Mouse (Mus musculus) kidney, adult 2 months (tissue): ENCODE data around the gene Ctc1. TPM values are rescaled to one million over a fixed set of nuclear protein-coding genes. Genes with fewer than 3 reads are reported as not detected.

Source experiments
- DNase-seq: peaks from one replicate; pipeline ENCODE4 v3.0.0; 2021
- H3K27ac ChIP-seq: fragments of 200-500 bp; 2 replicates; pipeline ENCODE4 v1.5.1; 2012; ENCODE audit warnings: low read depth, low read length, control low read depth, inconsistent platforms; ENCODE audit not compliant: insufficient read depth
- H3K27me3 ChIP-seq: fragments of 200-500 bp; replicated peaks from 2 replicates; pipeline ENCODE4 v1.6.1; 2012; ENCODE audit warnings: mild to moderate bottlenecking, moderate library complexity, low read length, inconsistent platforms; ENCODE audit not compliant: control insufficient read depth, insufficient read depth
- H3K36me3 ChIP-seq: fragments of 200-500 bp; 2 replicates; pipeline ENCODE4 v1.6.1; 2012; ENCODE audit warnings: mild to moderate bottlenecking, moderate library complexity, low read length, inconsistent platforms; ENCODE audit not compliant: control insufficient read depth, insufficient read depth
- H3K4me1 ChIP-seq: fragments of 200-500 bp; 2 replicates; pipeline ENCODE4 v1.6.1; 2011; ENCODE audit warnings: low read length; ENCODE audit not compliant: control insufficient read depth, insufficient read depth
- H3K4me3 ChIP-seq: fragments of 200-500 bp; 2 replicates; pipeline ENCODE4 v1.5.1; 2011; ENCODE audit warnings: mild to moderate bottlenecking, low read depth, low read length, control low read depth; ENCODE audit not compliant: insufficient read depth
- CTCF ChIP-seq: fragments of 200-500 bp; conservative IDR thresholded peaks from 2 replicates; pipeline ENCODE4 v1.5.1; 2011; ENCODE audit warnings: low read depth, mild to moderate bottlenecking, control low read depth, low read length, moderate library complexity, mixed read lengths; ENCODE audit not compliant: insufficient read depth, insufficient read length
- POLR2A ChIP-seq: fragments of 200-500 bp; IDR thresholded peaks from one replicate; pipeline ENCODE4 v1.6.1; 2011; ENCODE audit warnings: low read depth, low read length, control low read depth
- WGBS: fragments of 180-500 bp; shearing (Covaris S2); methylation state at CpG from one replicate; pipeline ENCODE4 v1.1.7; 2018; 5-methylcytosine and 5-hydroxymethylcytosine counted together
- polyA plus RNA-seq: library from polyadenylated mRNA; depleted of rRNA; stranded (reverse); fragments of >200 nt; gene quantifications from 2 replicates; pipeline ENCODE4 v1.2.3, GENCODE M21; 2012

The Ctc1 gene
- polyA plus RNA-seq, 1 experiment = 30.1 TPM

GRCm38 (mm10) chr11:69050748-69051147 is 35.0 kb downstream of the Ctc1 start:
- no peaks in the 10 kb centered on the region; the same call in 1 of the 2 replicates for H3K4me1 ChIP-seq
- DNase-seq = no peak
- TF ChIP-seq POLR2A (no peak), CTCF (no peak)
- no peak overlapping the region for H3K4me3 ChIP-seq
- no peak overlapping the region for H3K27ac ChIP-seq
- 90% methylated on average over 8 of the region's 8 CpGs for WGBS
- no peaks in the 10 kb centered on the region for H3K27me3 ChIP-seq
- no peaks in the 10 kb centered on the region for H3K36me3 ChIP-seq

GRCm38 (mm10) chr11:69051771-69052170 is 36.1 kb downstream of the Ctc1 start:
- no peak for TF ChIP-seq CTCF
- TF ChIP-seq POLR2A = no peak
- 89% methylated on average over 4 of the region's 4 CpGs for WGBS
- H3K36me3 ChIP-seq = no peaks in the 10 kb centered on the region

GRCm38 (mm10) chr11:69052824-69053421 is 37.2 kb downstream of the Ctc1 start:
- no peaks in the 10 kb centered on the region for H3K36me3 ChIP-seq
- TF ChIP-seq CTCF = no peak
- no peak for TF ChIP-seq POLR2A
- no peak overlapping the region for H3K4me3 ChIP-seq
- DNase-seq = no peak
- no peaks in the 10 kb centered on the region for H3K27me3 ChIP-seq
- H3K4me1 ChIP-seq = no peaks in the 10 kb centered on the region
- no peak overlapping the region for H3K27ac ChIP-seq
- WGBS = 75% methylated on average over 2 of the region's 2 CpGs

More at GRCm38 (mm10) chr11:69051771-69052170, 36.1 kb downstream of the Ctc1 start:
- Histone ChIP-seq H3K27ac (no peak overlapping the region), H3K4me3 (no peak overlapping the region), H3K27me3 (no peaks in the 10 kb centered on the region), H3K4me1 (no peaks in the 10 kb centered on the region)
- DNase-seq = no peak

GRCm38 (mm10) chr11:69053848-69054247 is 38.1 kb downstream of the Ctc1 start:
- WGBS = 57% methylated on average over 3 of the region's 3 CpGs
- Histone ChIP-seq H3K4me1 (no peaks in the 10 kb centered on the region), H3K4me3 (no peak overlapping the region), H3K36me3 (no peaks in the 10 kb centered on the region), H3K27me3 (no peaks in the 10 kb centered on the region), H3K27ac (no peak overlapping the region)
- no peak for DNase-seq
- no peak for TF ChIP-seq POLR2A
- TF ChIP-seq CTCF = no peak

GRCm38 (mm10) chr11:69058265-69058664 is 42.6 kb downstream of the Ctc1 start:
- peak overlapping the region; percentile 79; the same call in 1 of the 2 replicates for H3K4me3 ChIP-seq
- no peak for DNase-seq
- no peak overlapping the region; the same call in 1 of the 2 replicates for H3K27ac ChIP-seq
- peaks cover 4% of the 10 kb centered on the region for H3K4me1 ChIP-seq
- TF ChIP-seq POLR2A = no peak
- no peak for TF ChIP-seq CTCF
- H3K27me3 ChIP-seq = no peaks in the 10 kb centered on the region
- 58% methylated on average over 2 of the region's 2 CpGs for WGBS
- H3K36me3 ChIP-seq = no peaks in the 10 kb centered on the region

- peak overlapping the region; percentile 79 for H3K4me3 ChIP-seq
Measured at GRCm38 (mm10) chr11:69058729-69059356, 43.1 kb downstream of the Ctc1 start.

GRCm38 (mm10) chr11:69059357-69059974 is 43.8 kb downstream of the Ctc1 start, which contains the start of gene Borcs6:
TSS of gene Borcs6 (plus strand) at chr11:69059717.
- Histone ChIP-seq H3K27me3 (no peaks in the 10 kb centered on the region), H3K4me1 (peaks cover 10% of the 10 kb centered on the region), H3K36me3 (no peaks in the 10 kb centered on the region), H3K4me3 (peak within 1 kb of the TSS; percentile 79), H3K27ac (peak within 1 kb of the TSS; percentile 85)
- DNase-seq = peak; percentile 99
- under 1% methylated on average over 64 of the region's 64 CpGs for WGBS
- TF ChIP-seq CTCF (no peak), POLR2A (peak; percentile 57)

More at GRCm38 (mm10) chr11:69058729-69059356, 43.1 kb downstream of the Ctc1 start:
- H3K27ac ChIP-seq = peak overlapping the region; percentile 85
- peaks cover 4% of the 10 kb centered on the region for H3K4me1 ChIP-seq
- H3K36me3 ChIP-seq = no peaks in the 10 kb centered on the region
- no peak for TF ChIP-seq CTCF
- no peak for TF ChIP-seq POLR2A
- H3K27me3 ChIP-seq = no peaks in the 10 kb centered on the region
- peak; percentile 22 for DNase-seq
- under 1% methylated on average over 19 of the region's 19 CpGs for WGBS
